Mouse (Mus musculus) gastrocnemius, postnatal 14 days (tissue): ENCODE measurements around the gene Map4. TPM values are rescaled to one million over a fixed set of nuclear protein-coding genes. Genes with fewer than 3 reads are reported as not detected.
A peak's percentile ranks its signal among the peaks of the same experiment; 100 is the strongest.

Source experiments
- DNase-seq: peaks from one replicate; pipeline ENCODE4 v3.0.0; 2021; ENCODE audit warnings: mixed read lengths
- intact Hi-C: fragments of 180-260 bp; cut with DNase I; formaldehyde crosslinking; loops from one replicate; pipeline ENCODE4 v1.15.1; 2025; ENCODE audit warnings: low total_unique reads
- long read RNA-seq, 2 experiments: library from polyadenylated mRNA; stranded (forward); transcript quantifications; one replicate each; pipeline ENCODE4 v2.0.0; 2021
- total RNA-seq, 2 experiments: library from RNA; stranded (reverse); gene quantifications; 2 replicates each; pipeline ENCODE4 v1.2.3; 2021

The Map4 gene
- total RNA-seq, result 100 to 1,000 TPM; 451 to 486 TPM
- long read RNA-seq, experiment 1, full-length matches to known transcripts, result 4 of 112 reads
- long read RNA-seq, experiment 1, partial matches to known transcripts, result 88 of 112 reads
- long read RNA-seq, experiment 1, other reads (novel, unspliced or antisense), result 20 of 112 reads
- long read RNA-seq, experiment 2, full-length matches to known transcripts, result 3 of 111 reads
- long read RNA-seq, experiment 2, partial matches to known transcripts, result 87 of 111 reads
- long read RNA-seq, experiment 2, other reads (novel, unspliced or antisense), result 21 of 111 reads

DNA sequence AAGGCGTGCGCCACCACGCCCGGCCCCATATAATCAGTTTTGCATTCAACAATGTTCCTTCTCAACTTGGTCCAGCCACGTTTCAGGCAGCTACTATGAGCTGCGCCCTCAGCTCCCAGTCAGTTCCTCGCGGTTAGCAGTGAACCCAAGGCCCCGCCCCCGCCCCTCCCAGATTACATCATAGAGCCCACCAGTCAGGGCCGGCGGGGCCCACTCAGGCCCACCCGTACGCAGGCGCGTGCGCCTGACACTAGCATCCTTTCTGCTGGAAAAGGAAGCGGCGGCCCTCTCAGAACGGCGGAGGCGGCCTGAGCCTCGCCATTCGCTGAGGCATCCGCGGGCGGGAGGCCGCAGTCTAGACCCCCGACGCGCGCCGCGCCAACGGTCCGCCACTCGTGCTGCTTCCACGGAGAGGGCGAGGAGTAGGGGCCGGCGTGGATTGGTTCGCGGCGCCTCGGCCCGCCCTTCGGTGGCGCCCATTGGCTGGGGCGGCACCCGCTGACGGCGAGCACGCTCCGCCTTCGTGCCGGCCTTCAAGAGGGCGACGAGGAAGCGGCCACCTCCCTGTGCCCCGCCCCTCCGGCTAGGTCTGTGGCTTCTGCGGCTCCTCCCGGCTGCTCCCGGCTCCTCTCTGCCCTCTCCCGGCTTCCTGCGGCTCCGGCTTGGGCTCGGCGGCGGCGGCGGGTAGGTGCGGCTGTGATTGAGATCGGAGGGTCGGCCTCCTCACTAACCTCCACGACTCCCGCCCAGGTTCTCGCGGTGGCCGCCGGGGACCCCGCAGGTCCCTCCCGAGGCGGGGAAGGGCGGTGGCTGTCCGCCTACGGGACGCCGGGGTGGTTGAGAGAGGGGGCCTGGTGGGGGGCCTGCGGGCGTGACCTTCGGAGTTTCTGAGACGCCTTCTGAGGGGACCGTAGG, at the start of gene Map4:
Gene Map4 (plus strand): TSS at position 204 of the 915 bp plus-strand sequence.
- intact Hi-C loops, result loop anchor here (5.0 kb wide), 1 partner anchor 34 kb away; no protein-coding TSS in a partner anchor
- DNase-seq, result peak; percentile 99

DNA sequence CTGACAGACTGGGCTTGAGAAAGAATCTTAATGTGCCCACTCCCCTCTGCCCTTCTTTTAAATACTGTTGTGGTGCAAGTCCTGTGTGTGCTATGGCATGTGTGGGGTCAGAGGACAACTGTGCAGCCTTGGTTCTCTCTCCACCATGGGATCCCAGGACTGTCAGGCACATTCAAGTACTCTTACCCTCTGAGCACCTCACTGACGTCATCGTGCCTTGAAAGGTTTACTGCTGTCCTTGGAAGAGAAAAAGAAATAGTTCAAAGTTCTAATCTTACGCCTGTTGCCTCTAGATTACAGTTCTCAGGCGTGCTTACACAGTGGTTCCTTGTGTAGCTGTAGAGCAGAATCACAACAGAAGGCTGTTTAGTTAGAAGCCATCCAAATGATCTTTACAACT, 45.0 kb upstream of the Map4 start:
- no peak for DNase-seq
- intact Hi-C loops, result no loop called here

DNA sequence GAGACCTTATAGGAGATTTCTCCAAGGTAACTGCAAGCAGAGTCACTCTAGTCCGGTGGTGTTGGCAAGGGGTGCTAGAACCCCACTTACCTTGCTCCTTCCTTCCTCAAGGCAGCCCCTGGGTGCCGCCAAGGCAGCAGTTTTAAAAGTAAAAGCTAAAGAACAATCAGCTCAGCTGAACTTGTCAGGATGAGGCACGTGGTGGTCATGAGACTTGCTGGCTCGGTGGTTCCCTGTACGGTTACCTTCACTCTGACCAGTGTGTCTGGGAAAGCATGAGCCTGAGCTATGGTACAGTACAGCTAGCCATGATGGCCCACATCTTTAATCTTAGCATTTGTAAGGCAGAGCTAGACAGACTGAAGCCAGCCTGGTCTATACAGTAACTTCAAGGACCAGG, 43.9 kb upstream of the Map4 start:
- intact Hi-C loops, result no loop called here
- no peak for DNase-seq

DNA sequence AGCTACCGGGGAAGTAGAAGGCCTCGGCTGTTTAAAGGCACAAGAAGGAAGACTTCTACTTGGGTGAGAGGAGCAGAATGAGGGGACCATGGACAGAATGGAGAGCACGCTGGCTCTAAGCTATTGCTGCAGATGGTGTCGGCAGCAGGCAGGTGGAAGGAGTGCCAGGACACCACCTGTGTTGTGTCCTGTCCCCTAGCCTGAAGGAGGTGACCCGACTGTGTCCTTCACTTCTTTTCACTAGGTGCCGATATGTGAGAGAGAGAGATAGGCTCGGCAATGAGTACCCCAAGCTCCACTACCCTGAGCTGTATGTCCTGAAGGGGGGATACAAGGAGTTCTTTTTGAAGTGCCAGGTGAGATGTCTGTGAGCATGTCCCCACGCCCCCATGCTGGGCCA, 39.8 kb upstream of the Map4 start:
- intact Hi-C loops, result loop anchor here (5.0 kb wide), 4 partner anchors 181 to 406 kb away; no protein-coding TSS in a partner anchor
- no peak for DNase-seq

DNA sequence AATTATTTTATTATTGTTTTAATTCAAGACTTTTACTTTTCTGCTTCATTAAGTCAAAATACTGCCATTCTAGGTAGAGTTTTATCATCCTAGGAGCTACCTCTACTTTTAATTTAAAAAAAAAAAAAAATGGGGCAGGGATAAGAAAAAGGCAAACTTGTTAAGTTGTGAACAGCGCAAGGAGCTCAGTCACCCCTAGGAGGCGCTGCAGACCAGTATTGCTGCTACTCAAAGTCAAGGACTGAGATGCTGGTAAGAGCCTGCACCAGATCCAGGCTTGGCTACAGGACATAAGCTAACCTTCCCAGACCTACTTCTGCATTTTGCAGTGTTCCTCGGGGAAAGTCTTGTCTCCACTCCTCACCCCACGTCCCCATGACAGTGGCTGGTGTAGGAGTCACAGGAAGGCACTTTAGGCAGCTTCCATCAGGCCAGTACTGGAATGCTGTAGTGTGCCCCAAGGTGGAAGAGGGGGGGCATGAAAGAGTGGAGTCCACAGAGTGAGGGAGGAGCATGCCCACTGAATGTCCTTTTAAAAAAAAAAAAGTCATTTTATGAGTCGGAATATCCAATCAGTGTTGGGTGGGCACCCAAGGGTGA, 38.5 kb upstream of the Map4 start:
- intact Hi-C loops, result loop anchor here (5.0 kb wide), 4 partner anchors 180 to 405 kb away; no protein-coding TSS in a partner anchor
- peak; percentile 83 for DNase-seq

DNA sequence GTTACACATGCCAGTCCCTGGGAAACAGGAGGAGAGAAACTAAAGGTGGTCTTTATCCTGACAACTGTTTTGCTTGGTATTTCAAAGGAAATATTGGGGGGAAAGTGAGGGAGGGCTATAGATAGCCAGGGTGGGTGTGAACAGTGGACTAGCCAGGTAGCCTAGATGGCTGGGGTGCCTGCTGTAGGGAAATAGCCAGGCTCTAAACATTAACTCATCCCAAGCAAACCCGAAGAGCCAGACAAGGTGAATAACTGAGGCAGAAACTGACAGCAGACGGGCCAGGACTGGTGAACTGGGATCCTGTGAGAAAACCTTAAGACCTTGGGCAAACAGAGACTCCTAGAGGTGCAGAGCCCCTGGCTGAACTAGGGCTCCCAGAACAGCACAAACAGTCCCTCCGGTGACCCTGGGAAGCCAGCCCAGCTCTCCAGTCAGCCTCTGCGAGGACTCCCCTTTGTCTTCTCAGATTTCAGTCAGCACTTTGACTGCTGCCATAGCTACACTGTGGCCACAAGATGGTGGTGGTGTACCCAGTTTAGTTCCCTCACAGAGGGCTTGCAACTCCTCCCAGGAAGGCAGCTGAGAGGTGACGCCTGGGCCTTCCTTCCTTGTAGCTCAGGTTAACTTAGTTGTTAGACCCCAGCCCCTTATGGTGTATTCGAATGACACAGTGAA, 36.7 kb upstream of the Map4 start:
- peak; percentile 83 for DNase-seq
- intact Hi-C loops, result loop anchor here (5.0 kb wide), 5 partner anchors 38 to 403 kb away; partner anchors contain the start of gene Map4

DNA sequence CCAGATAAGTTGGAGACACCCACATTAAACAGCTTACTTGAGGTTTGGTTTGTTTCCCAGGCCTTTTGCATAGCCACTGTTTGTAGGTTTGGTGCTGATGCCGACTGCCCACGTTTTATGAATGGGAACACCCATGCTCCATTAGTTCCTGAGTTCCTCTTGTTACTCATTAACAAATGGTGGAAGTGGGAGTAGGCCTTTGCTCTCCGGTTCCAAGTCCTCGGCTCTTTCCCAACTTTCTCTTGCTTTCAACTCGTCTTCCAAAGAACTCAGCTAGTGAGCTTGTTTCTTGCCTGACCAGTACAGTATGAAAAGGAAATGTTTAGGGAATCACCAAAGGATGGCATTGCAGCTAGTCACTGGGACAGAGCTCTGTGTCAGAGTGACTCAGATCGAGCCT, 35.7 kb upstream of the Map4 start:
- DNase-seq, result peak; percentile 31
- intact Hi-C loops, result loop anchor here (5.0 kb wide), 1 partner anchor 37 kb away; the partner anchor contains the start of gene Map4

DNA sequence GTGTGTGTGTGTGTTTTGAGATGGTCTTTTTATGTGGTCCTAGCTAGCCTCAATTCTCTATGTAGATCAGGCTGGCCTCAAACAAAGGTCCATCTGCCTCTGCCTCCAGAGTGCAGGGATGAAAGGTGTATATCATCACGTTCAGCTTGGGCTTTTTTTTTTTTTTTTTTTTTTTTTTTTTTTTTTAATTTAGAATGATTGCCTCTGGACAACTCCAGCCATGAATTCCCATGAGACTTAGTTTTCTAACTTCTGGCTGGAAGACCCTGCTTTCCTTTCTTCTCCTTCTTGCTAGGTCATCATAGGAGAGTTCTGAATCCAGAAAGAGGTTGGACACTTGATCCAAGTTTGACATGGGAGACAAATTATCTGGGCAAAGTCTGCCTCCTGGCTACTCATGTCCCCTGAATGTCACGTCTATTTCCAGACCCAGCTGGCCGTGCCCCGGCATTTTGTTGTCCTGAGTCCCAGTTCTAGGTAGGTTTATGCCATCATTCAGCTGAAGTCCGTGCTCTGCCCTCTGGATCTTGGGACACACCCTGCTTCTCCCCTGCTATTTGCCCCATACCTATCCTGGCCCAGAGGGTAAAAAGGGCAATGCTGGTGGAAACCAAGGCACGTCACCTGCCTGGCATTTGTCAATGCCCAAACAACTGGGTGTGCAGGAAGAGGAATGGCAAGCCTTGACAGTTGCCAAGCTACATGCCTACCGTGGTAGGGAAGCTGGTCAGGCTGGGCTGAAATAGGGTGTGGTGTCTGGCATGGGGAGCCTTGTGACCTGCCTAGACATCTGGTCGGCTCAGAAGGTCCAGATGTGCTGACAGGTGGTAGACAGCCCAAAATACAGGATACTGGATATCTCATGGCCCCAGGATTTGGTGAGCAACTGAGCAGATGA, 34.8 kb upstream of the Map4 start:
- intact Hi-C loops, result loop anchor here (5.0 kb wide), 1 partner anchor 36 kb away; the partner anchor contains the start of gene Map4
- peak; percentile 62 for DNase-seq

DNA sequence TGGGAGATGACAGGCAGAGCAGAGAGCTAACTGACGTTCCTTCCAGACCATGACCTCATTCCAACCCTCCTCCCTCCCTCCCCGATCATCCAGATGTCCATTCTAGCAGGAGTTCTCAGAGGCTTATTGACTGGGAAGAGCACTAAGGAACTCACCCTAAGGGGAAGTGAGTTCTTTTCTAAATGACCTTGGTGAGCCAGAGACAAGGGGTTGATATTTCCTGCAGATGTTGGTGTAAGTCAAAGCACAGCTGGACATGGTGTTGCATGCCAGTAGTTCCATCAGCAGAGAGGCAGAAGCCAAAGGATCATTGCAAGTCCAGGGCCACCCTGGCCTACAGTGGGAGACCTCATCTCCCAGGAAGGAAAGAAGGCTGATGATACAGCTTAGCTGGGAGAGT, 33.2 kb upstream of the Map4 start:
- intact Hi-C loops, result loop anchor here (5.0 kb wide), 1 partner anchor 34 kb away; the partner anchor contains the start of gene Map4
- DNase-seq, result peak; percentile 62

DNA sequence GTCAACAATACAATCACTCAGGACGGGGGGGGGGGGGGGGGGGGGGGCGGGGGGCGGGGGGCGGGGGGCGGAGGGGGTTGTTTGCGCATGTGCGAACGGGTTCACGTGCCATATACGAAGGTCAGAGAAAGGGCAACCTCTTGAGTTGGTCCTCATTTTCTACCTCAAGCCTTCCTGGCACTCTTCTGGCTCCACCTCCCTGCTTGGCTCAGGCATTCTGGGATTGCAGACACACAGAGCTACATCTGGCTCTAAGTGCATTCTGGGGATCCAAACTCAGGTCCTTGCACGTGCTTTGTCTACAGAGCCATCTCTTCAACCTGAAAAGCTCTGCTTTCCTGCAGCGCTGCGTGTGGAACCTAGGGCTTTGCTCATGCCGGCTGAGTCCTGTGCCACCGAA, 31.9 kb upstream of the Map4 start:
- intact Hi-C loops, result loop anchor here (5.0 kb wide), 1 partner anchor 33 kb away; the partner anchor contains the start of gene Map4
- DNase-seq, result no peak

DNA sequence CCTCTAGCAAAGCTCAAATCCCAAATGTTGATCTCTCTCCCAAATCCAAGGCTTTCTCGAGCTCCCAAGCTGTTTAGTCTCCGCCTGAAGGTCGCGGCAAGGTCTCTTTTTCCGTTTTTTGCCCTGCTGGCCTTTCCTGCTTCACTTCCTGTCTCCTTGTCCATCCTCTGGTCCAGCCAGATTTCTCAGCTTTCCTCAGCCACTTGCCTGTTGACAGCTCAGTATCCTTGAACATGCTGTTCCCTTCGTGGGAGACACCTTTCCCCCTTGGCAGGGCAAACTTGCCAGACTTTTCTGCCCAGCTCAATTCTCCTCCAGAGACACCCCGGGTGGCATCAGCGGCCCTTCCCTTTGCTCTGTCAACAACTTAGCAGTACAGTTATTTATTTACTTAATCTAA, 31.5 kb upstream of the Map4 start:
- intact Hi-C loops, result loop anchor here (5.0 to 10.0 kb wide), 2 partner anchors 33 to 85 kb away; partner anchors contain the start of gene Map4
- DNase-seq, result no peak

DNA sequence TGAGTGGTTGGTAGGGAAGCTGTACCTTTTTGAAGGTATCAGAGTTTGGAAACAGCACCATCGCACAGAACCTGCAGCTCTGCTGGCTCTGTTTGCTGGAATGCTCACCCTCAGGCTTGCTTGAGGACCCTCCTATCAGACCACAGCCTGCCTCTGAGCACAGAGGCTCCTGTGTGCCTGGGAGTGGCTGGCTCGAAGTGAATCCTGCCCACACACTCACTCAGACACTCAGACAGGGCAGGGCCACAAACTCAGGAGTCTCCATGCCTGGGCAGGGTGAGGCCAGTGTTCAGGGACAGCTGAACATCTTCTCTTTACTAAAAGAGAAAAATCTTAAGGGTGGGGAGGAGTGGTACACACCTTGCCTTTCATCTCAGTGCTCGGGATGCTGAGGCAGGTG, 30.7 kb upstream of the Map4 start:
- no peak for DNase-seq
- intact Hi-C loops, result loop anchor here (10.0 kb wide), 1 partner anchor 84 kb away; no protein-coding TSS in a partner anchor

DNA sequence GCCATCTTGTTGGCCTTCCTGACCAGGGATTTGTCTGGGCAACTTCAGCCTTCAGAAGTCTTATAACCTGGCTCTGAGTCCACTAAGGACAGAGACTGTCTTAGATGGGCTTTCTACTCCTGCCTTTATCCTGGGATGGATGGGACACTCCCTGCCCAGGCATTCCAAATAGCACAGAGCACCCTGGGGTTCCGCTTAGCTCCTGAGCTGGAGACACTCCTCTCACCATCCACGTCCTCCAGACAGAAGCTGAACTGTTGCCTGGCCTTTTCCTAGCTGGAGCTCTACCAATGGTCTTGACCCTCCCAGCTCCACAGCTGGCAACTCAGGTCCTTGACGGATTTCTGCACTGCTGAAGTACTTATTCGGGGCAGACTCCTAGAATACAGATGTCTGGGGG, 29.0 kb upstream of the Map4 start:
- intact Hi-C loops, result loop anchor here (10.0 kb wide), 1 partner anchor 83 kb away; no protein-coding TSS in a partner anchor
- no peak for DNase-seq

DNA sequence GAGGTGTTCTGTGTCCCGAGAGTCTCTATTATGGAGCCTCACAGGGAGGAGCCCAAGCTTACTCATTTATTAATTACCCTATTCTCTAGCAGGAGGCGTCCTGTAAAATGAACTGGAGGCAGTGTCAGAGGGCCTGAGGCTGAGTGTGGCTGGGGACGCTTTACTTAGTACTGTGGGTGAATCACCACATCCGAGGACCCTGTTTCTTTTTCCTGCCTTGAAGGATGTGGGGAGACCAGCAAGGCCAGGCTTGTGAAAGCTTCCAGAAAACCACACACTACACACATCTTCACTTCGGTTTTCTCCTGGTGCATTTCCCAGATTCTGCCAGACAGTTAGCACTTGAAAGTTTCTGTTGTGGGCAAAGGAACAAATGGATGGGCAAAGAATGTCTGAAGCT, 28.5 kb upstream of the Map4 start:
- DNase-seq, result no peak
- intact Hi-C loops, result loop anchor here (10.0 kb wide), 1 partner anchor 82 kb away; no protein-coding TSS in a partner anchor

DNA sequence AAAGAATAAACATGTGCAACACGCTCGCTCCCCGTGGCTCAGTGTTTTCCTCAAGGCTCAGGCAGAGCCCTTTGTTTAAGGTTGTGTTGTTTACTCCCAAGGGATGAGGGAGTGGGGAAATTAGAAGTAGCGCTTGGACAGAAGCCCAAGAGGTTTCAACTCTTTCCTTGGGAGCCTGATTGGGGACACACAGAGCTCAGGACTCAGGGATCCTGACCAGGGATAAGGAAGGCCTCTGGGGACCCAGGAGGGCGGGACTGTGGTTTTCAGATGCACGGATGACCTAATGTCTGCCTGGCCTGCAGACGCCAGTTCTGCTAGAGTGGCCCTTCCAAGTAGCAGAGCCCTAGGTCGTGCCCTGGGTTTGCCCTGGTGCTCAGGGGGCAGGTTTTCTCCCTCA, 24.0 kb upstream of the Map4 start:
- intact Hi-C loops, result loop anchor here (10.0 kb wide), 1 partner anchor 78 kb away; no protein-coding TSS in a partner anchor
- peak; percentile 72 for DNase-seq

DNA sequence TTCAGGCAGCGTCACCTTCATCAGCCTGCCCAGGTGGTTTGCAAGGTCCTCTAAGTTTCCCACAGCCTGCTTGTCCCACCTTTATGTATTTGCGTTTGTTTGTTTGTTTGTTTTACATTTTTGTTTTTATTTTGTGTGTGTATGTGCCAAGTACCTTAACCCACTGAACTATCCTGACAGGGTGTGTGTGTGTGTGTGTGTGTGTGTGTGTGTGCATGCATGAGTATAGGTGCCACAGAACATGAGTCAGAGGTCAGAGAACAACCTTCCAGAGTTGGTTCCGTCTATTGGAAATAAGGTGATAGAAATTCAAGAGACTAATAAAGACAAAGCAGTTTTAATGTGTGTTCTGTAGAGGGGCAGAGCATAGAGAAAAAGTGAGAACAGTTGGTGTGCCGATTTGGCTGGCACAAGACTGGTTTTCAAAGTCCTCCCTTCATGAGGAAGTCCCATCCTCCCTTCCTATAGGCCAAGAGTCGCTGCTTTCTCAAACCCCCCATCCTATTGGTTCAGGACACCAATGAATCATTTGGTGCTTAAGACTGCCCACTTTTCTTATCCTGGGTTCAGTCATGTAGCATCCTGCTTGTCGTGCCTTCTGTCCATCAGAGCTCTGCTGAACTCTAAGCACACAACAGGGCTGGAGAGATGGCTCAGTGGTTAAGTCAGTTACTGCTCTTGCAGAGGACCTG, 23.3 kb upstream of the Map4 start:
- DNase-seq, result no peak
- intact Hi-C loops, result loop anchor here (10.0 kb wide), 1 partner anchor 77 kb away; no protein-coding TSS in a partner anchor

DNA sequence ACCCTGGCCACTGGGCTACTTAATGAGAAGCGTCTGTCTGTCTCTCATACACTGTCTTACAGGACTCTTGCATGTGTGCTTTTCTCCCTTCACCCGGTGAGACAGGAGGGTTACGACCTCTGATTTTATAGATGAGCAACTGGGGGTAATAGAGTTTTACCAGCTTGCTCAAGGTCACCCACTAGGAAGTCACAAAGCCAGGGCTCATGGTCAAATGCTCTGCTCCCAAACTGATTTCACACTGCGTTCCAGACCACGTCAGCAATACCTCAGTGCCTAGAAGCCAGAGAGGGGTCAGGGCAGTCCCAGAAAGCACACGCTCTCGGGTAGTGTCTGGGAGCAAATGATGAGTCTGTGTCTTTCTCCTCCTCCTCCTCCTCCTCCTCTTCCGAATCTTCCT, 22.2 kb upstream of the Map4 start:
- intact Hi-C loops, result loop anchor here (10.0 kb wide), 1 partner anchor 76 kb away; no protein-coding TSS in a partner anchor
- DNase-seq, result no peak
